Mouse (Mus musculus) lung, postnatal 10 days (tissue): ENCODE measurements around the gene Ckmt1.
"Not testable (repeated sequence)": the region's sequence is repeated elsewhere in the genome, so short reads cannot be mapped to it uniquely, and the experiment has no call there.

Experiments used
- DNase-seq: peaks from one replicate; pipeline ENCODE4 v3.0.0; 2021

Gene Ckmt1

DNA sequence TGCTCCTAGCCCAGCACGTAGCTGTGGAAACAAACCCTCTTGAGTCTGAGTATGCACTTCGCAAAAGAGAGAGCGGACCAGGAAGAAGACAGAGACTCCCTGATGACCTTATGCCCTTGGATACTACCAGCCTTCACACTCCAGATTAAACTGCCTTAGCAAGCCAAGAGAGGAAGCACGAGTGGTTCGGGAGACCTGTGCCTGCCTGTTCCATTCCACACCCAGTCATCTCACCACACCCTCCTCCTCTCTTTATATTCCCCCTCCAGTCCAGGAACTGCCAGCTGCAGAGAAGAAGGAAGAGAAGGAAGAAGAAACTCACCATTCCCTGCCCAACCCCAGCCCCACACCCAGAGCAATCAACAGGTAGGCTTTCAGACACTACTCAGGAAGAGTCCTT, at the start of gene Ckmt1:
Gene Ckmt1, plus strand, starts transcription at position 221 of the 400 bp plus-strand sequence.
- DNase-seq = no peak

DNA sequence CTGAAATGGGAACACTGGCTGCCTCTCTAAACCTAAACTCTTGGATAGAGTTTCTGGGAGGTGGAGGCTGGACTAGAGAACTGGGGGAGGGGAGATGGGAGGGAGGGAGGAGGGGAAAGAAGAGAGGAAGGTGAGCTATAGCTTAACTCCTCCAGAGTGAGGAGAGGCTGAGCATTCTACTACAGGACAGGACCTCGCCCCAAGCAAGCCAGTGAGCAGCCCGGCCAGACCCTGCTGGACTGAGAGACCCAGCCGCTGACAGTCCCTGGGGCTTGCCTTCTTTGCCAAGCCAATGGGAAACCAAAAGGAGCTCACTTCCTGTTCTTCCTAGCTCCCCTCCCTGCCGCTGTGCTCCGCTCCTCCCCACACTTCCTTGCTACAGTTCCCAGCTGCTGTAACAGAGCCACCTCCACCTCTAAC, 48.5 kb upstream of the Ckmt1 start:
- peak; percentile 66 for DNase-seq

DNA sequence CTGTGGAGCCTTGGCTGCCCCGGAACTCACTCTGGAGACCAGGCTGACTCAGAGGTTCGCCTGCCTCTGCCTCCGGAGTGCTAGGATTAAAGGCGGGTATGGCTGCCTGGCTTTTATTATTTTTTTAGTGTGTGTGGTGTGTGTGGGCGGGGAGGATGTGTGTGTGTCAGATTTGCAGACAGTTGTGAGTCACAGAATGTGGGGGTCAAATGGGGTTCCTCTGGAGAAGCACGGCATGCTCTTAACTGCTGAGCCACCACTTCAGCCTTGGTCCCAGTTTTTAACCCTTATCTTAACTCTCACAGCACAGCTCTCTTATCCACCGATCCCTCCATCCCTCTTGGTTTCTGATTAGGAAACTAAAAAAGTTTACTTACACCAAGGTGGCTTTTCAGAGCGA, 41.2 kb upstream of the Ckmt1 start:
- no peak for DNase-seq

GRCm38 (mm10) chr2:121323041-121323440, 34.5 kb upstream of the Ckmt1 start:
- no peak for DNase-seq

- DNase-seq = no peak
Measured at GRCm38 (mm10) chr2:121323693-121324470, 33.6 kb upstream of the Ckmt1 start.

DNA sequence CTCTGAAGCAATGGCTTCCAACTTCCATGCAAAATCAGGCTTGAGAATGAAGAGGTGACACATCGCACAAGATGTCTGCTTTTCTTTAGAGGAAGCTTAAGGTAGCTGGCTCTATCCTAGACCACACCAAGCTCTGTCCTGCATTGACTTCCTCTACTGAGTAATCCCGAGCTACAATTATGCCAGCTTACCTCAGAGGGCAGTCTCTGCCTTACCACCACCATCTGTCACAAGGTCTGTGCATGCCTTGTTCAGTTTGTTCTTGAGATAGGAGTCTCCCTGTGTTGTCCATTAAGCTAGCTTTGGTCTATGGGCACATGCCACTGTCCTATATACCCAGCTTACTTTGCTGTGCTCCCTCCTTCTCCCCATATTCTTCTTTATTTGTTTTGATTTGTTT, 28.0 kb upstream of the Ckmt1 start:
- no peak for DNase-seq

DNA sequence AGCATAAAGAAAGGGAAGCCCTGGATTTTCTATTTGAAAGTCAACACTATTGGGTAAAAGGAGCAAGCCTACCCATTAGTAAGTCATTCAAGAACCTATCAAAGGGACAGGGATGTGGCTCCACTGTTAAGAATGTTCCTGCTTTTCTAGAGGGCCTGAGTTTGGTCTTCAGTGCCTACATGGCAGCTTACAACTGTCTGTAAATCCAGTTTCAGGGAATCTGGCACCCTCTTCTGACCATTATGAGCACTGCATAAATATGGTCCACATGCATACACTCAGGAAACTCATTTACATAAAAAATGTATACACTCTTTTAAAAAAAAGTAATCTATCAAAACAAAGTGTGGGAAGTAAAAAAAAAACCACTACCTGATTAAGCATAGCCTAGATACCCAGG, 18.5 kb upstream of the Ckmt1 start:
- DNase-seq = no peak

- no peak for DNase-seq
Measured at GRCm38 (mm10) chr2:121353156-121353555, 4.4 kb upstream of the Ckmt1 start.

DNA sequence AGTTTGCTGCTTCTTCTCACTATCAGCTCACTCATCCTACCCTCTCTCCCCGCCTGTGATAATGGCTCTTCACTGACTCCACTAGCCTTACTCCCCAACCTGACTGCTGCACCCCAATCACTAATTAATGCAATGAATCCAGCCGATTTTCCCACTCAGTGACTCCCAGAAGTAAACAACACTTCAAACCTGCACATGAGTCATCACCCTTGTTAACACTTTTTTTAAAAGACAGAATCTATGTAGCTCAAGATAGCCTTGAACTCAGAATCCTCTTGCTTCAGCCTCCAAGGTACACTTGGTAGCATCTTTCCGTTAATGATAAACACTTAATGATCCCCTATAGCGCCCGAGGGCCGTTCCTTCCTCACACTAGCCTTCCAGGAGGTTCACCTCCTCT, 3.1 kb upstream of the Ckmt1 start:
- no peak for DNase-seq

- DNase-seq = peak; percentile 98
Measured at GRCm38 (mm10) chr2:121354820-121355592, 2.5 kb upstream of the Ckmt1 start, which contains the start of gene Ppip5k1. TSS of gene Ppip5k1 (minus strand) at chr2:121355396.

GRCm38 (mm10) chr2:121357961-121358360, 447 bp downstream of the Ckmt1 start:
- DNase-seq = no peak

DNA sequence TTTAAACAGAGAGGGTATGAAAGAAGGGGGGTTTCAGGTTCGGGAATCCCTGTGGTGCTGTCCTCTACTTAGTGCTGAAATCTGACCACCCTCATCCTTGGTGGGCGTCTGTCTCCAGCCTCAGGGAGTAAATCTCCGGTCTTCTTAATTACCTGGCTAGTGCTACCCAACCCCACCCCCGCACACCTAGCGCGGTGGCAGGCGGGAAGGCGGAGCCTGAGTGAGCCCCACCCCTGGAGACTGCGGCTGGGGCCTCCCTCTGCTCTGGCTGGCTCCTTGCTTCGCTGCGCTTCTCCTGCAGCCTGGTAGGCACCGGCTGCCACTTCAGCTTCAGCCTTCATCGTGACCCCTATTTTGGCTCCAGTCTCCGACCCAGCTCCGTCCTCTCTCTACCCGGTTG, 867 bp downstream of the Ckmt1 start:
- peak; percentile 64 for DNase-seq

- DNase-seq = no peak
Measured at GRCm38 (mm10) chr2:121359461-121359860, 1.9 kb downstream of the Ckmt1 start.

DNA sequence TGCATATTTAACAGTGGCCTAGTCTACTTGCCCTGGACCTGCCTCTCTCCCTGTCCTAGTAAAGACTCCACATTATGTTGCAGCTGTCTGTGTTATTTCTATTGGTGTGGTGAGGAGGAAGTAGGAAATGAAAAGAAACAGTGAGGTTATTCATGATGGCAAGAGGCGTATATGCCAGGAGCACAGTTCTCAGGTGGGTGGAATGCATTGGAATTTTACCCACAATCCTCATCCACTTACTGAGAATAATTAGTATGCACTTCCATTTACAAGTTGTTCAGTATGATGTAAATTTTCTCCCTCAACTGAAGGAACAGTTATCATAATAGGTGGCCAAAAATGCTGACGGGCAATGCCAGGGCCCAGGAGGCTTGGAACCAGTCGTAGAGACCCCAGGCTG, 6.1 kb downstream of the Ckmt1 start:
- DNase-seq = no peak

DNA sequence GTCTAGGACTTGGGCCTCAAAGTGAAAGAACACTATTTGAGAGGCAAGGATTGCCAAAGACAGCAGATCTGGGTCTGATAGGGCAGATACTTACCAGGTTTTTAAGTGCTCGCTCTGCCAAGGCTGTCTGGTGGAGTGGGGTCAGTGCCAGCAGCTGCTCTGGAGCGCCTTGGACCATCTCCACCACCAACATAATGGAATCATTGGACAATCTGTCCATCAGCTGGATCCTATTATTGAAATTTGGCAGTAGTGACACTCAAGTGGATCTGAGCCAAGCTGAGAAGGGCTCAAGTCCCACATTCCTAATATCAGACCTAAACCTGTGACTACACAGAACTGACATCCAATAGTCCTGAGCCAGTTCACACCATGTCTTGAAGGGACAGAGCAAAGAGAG, 11.3 kb downstream of the Ckmt1 start:
- peak; percentile 13 for DNase-seq

DNA sequence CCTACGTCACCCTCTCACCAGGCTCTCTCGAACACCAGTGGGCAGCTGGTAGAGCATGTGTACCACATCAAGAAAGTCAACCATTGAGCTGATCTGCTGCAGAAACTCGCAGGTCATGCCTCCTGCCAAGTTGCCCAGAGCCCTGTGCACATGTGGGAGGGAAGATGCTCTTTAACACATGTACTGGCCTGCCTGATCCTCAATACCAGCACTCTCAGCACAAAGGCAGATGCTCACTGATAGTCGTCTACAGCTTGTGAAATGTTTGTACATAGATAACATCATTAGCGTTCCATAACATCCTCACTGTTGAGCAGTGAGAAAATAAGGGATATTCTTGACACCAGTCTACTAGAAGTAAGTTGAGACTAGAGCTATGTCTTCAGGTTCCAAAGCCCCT, 13.4 kb downstream of the Ckmt1 start:
- no peak for DNase-seq

DNA sequence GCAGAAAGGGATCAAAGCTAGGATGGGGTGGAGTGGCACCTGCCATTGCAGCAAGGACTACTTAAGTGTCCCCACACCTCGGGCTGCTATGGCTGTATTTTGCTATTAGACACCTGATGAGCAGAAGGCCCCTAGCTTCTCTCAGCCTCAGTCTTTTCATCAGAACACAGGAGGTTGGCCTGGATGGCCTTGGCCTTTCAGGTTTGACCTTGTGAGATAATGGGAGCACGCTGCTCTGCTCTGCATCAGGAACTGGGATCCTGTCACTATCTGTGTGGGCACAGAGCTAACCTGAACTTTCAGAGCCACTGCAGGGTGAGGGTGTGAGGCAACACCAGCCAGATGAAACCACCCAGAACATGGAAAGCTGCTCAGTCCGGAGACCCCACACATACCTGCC, 14.8 kb downstream of the Ckmt1 start:
- DNase-seq = no peak

DNA sequence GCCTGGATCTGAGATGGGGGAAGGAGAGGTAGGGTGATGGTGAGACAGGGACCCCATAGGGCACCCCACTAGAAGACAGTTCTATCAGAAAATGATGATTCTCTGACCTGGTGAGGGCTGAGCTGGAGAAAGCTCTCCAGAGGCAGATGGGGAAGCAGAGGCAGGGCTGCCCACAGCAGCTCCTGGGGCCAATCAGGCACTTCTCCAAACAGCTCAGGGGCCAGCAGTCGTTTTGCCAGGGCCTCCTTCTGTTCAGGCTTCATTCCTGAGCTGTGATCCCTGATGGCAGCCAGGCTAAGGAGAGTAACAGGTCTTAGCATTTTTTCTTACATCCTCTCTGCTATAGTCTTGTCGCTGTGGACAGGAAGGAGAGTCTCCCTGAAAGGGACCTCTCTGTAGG, 17.3 kb downstream of the Ckmt1 start:
- no peak for DNase-seq

DNA sequence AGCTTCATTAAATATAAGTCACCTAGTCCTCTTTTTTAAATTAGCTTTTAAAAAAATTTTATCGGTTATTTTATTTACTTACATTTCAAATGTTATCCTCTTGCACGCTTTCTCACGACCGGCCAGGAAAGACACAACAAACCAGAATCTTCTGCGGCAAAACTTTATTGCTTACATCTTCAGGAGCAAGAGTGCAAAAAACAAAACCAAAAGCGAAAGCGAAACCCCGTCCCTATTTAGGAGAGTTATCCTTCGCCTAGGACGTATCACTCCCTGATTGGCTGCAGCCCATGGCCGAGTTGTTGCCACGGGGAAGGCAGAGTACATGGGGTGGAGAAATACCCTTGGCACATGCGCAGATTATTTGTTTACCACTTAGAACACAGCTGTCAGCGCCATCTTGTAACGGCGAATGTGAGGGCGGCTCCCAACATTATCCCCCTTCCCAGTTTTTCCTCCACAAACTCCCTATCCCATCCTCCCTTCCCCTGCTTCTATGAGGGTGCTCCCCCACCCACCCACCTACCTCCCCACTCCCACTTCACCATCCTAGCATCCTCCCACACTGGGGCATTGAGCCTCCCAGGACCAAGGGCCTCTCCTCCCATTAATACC, 29.6 kb downstream of the Ckmt1 start, which contains the start of gene Strc:
Gene Strc, minus strand, starts transcription at position 208 of the 615 bp plus-strand sequence.
- not testable (repeated sequence) for DNase-seq

- DNase-seq = peak; percentile 83
Measured at GRCm38 (mm10) chr2:121396624-121397023, 39.1 kb downstream of the Ckmt1 start.

- DNase-seq = no peak
Measured at GRCm38 (mm10) chr2:121403296-121403695, 45.8 kb downstream of the Ckmt1 start.

DNA sequence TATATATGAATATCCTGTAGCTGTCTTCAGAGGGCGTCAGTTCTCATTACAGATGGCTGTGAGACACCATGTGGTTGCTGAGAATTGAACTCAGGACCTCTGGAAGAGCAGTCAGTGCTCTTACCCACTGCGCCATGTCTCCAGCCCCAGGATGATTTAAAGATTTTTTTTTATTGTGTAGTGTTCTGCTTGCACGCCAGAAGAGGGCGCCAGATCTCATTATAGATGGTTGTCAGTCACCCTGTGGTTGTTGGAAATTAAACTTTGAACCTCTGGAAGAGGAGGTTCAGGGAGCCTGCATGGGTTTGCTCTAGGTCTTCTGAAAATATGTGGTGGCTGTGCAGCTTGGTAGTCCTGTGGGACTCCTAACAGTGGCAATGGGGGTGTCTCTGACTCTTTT, 50.6 kb downstream of the Ckmt1 start:
- DNase-seq = peak; percentile 44

GRCm38 (mm10) chr2:121412843-121413386, 55.4 kb downstream of the Ckmt1 start:
- DNase-seq = no peak
